Mouse (Mus musculus) mouse trophoblast stem cell (cell line): Measurements from ENCODE around the gene Samd1.

Experiments used
- in situ Hi-C, 2 experiments: fragments of 300-500 bp; cut with MseI, MboI; formaldehyde crosslinking; loops; 2 replicates in 1 of 2; 3 replicates in 1 of 2; pipeline ENCODE4 v1.15.1; 2025

Gene Samd1

GRCm38 (mm10) chr8:84011705-84012498 lies 14.4 kb downstream of the Samd1 start, which contains the start of gene 2210011C24Rik:
2210011C24Rik (minus strand) TSS chr8:84012171.
- in situ Hi-C loops = no loop called here

GRCm38 (mm10) chr8:84012499-84013165 lies 15.2 kb downstream of the Samd1 start:
- in situ Hi-C loops = no loop called here

- in situ Hi-C loops = no loop called here
Observed at GRCm38 (mm10) chr8:84015833-84016232, 18.4 kb downstream of the Samd1 start.

GRCm38 (mm10) chr8:84019738-84020137 lies 22.3 kb downstream of the Samd1 start:
- in situ Hi-C loops = no loop called here

GRCm38 (mm10) chr8:84021096-84021495 lies 23.6 kb downstream of the Samd1 start, which contains the start of gene Palm3:
Palm3 (plus strand) TSS chr8:84021471.
- in situ Hi-C loops = no loop called here

- in situ Hi-C loops = no loop called here
Observed at GRCm38 (mm10) chr8:84021569-84021968, 24.1 kb downstream of the Samd1 start.

GRCm38 (mm10) chr8:84023085-84023484 lies 25.6 kb downstream of the Samd1 start:
- in situ Hi-C loops = no loop called here

- in situ Hi-C loops = no loop called here
Observed at GRCm38 (mm10) chr8:84023631-84024030, 26.2 kb downstream of the Samd1 start.

GRCm38 (mm10) chr8:84024171-84024570 lies 26.7 kb downstream of the Samd1 start:
- in situ Hi-C loops = no loop called here

GRCm38 (mm10) chr8:84025863-84026262 lies 28.4 kb downstream of the Samd1 start:
- in situ Hi-C loops = no loop called here

- in situ Hi-C loops = no loop called here
Observed at GRCm38 (mm10) chr8:84027449-84027848, 30.0 kb downstream of the Samd1 start.

- in situ Hi-C loops = no loop called here
Observed at GRCm38 (mm10) chr8:84029272-84029671, 31.8 kb downstream of the Samd1 start.

- in situ Hi-C loops = loop anchor here in 1 of 2 experiments (10.0 kb wide), 1 partner anchor 142 kb away; no protein-coding TSS in a partner anchor
Observed at GRCm38 (mm10) chr8:84032777-84033176, 35.3 kb downstream of the Samd1 start.

- in situ Hi-C loops = loop anchor here in 1 of 2 experiments (10.0 kb wide), 1 partner anchor 137 kb away; no protein-coding TSS in a partner anchor
Observed at GRCm38 (mm10) chr8:84038015-84038414, 40.5 kb downstream of the Samd1 start.

GRCm38 (mm10) chr8:84039050-84039449 lies 41.6 kb downstream of the Samd1 start:
- in situ Hi-C loops = loop anchor here in 1 of 2 experiments (10.0 kb wide), 1 partner anchor 136 kb away; no protein-coding TSS in a partner anchor

- in situ Hi-C loops = no loop called here
Observed at GRCm38 (mm10) chr8:84042066-84042947, 44.8 kb downstream of the Samd1 start, which contains the start of gene Il27ra. Il27ra (minus strand) TSS chr8:84042589.

GRCm38 (mm10) chr8:84042948-84043342 lies 45.5 kb downstream of the Samd1 start:
- in situ Hi-C loops = no loop called here

GRCm38 (mm10) chr8:84044103-84044502 lies 46.6 kb downstream of the Samd1 start:
- in situ Hi-C loops = no loop called here

- in situ Hi-C loops = no loop called here
Observed at GRCm38 (mm10) chr8:84044900-84045299, 47.4 kb downstream of the Samd1 start, which contains the start of gene Rln3. Rln3 (minus strand) TSS chr8:84045000.

- in situ Hi-C loops = no loop called here
Observed at GRCm38 (mm10) chr8:84046505-84046904, 49.0 kb downstream of the Samd1 start.

GRCm38 (mm10) chr8:84048171-84048570 lies 50.7 kb downstream of the Samd1 start:
- in situ Hi-C loops = no loop called here
